Mouse (Mus musculus) limb, embryonic 13.5 days (tissue): Measurements from ENCODE around the gene Vmn2r75. TPM values are rescaled to one million over a fixed set of nuclear protein-coding genes. Genes with fewer than 3 reads are reported as not detected.
"Not testable (repeated sequence)": the region's sequence is repeated elsewhere in the genome, so short reads cannot be mapped to it uniquely, and the experiment has no call there.

Source experiments
- ATAC-seq: fragments of 200-750 bp; cut with Nextera tagmentation; 2 replicates; pipeline ENCODE4 v1.8.0; 2017; ENCODE audit warnings: low read depth, moderate number of reproducible peaks, moderate TSS enrichment; ENCODE audit not compliant: low FRiP score
- H3K27ac ChIP-seq: fragments of 300-500 bp; sonication (generic); 2 replicates; pipeline ENCODE4 v1.5.1; 2015; ENCODE audit warnings: inconsistent platforms, mild to moderate bottlenecking, moderate library complexity
- H3K27me3 ChIP-seq: fragments of 300-500 bp; sonication (generic); 2 replicates; pipeline ENCODE4 v1.6.1; 2015; ENCODE audit warnings: mild to moderate bottlenecking, inconsistent platforms
- H3K36me3 ChIP-seq: fragments of 300-500 bp; sonication (generic); 2 replicates; pipeline ENCODE4 v1.6.1; 2015; ENCODE audit warnings: inconsistent platforms, mild to moderate bottlenecking, moderate library complexity
- H3K4me1 ChIP-seq: fragments of 300-500 bp; sonication (generic); 2 replicates; pipeline ENCODE4 v1.6.1; 2015; ENCODE audit warnings: inconsistent platforms
- H3K4me2 ChIP-seq: fragments of 300-500 bp; sonication (generic); replicated peaks from 2 replicates; pipeline ENCODE4 v1.6.1; 2015; ENCODE audit warnings: inconsistent platforms, mild to moderate bottlenecking, moderate library complexity
- H3K4me3 ChIP-seq: fragments of 300-500 bp; sonication (generic); 2 replicates; pipeline ENCODE4 v1.5.1; 2015; ENCODE audit warnings: moderate library complexity, mild to moderate bottlenecking, inconsistent platforms
- H3K9ac ChIP-seq: fragments of 300-500 bp; sonication (generic); 2 replicates; pipeline ENCODE4 v1.6.1; 2015; ENCODE audit warnings: mild to moderate bottlenecking, inconsistent platforms
- H3K9me3 ChIP-seq: fragments of 300-500 bp; sonication (generic); 2 replicates; pipeline ENCODE4 v1.6.1; 2016; ENCODE audit warnings: inconsistent platforms
- WGBS: fragments of 180-500 bp; shearing (Covaris S2); methylation state at CpG from one replicate; pipeline ENCODE4 v1.1.7; 2015; 5-methylcytosine and 5-hydroxymethylcytosine counted together
- polyA plus RNA-seq: library from polyadenylated mRNA; unstranded; fragments of >200 nt; fragmentation: Nextera tagmentation; extraction: Ambion mirVana; gene quantifications from 2 replicates; pipeline ENCODE4 v1.2.1, GENCODE M21; 2015

The Vmn2r75 gene
- not detected in 2 replicates for polyA plus RNA-seq

GRCm38 (mm10) chr7:86171678-86172077, at the start of gene Vmn2r75:
Gene Vmn2r75, minus strand, starts transcription at chr7:86171778.
- H3K4me2 ChIP-seq, ATAC-seq, H3K4me3 ChIP-seq, H3K27me3 ChIP-seq, H3K27ac ChIP-seq, H3K9me3 ChIP-seq, H3K9ac ChIP-seq, H3K4me1 ChIP-seq, H3K36me3 ChIP-seq: not testable (repeated sequence)
- WGBS: 45% methylated on average over 1 of the region's 1 CpGs

DNA sequence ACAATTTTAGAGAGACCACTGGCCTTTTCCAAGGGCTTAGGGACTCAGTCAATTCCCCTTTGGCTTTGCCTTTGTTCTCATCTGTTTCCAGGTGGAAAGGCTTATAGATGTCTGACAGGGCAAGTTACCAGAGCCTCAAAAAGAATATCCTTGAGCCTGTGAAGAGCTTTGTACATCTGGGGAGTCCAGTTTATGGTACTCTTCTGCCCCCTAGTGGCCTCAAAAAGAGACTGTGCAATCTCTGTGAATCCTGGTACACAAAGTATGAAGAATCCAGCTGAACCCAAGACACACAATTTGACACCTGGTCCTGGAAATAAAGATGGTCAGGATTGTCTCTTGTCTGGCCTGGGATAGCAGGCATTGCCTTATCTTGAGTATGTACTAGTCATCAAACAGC, 39.8 kb upstream of the Vmn2r75 start:
- Histone ChIP-seq H3K4me1 (no peaks in the 10 kb centered on the region), H3K4me2 (no peak overlapping the region)
- 0 out of 2 replicates have a peak, but pooled peaks have one; percentile 28 for ATAC-seq

More for the DNA sequence above, 39.8 kb upstream of the Vmn2r75 start:
- Histone ChIP-seq H3K36me3 (no peaks in the 10 kb centered on the region), H3K27me3 (no peaks in the 10 kb centered on the region), H3K9me3 (no peaks in the 10 kb centered on the region), H3K9ac (no peak overlapping the region), H3K27ac (no peak overlapping the region), H3K4me3 (no peak overlapping the region)

Other genes with a start within 250 kb of the Vmn2r75 start
- gene Vmn2r74, start 210.1 kb downstream of the Vmn2r75 start, polyA plus RNA-seq: not detected in 2 replicates
- gene Vmn2r76, start 74.5 kb upstream of the Vmn2r75 start, polyA plus RNA-seq: not detected in 2 replicates
- gene Olfr310, start 105.4 kb upstream of the Vmn2r75 start, polyA plus RNA-seq: not detected in 2 replicates
- not detected in 2 replicates for gene Olfr309, start 141.9 kb upstream of the Vmn2r75 start, polyA plus RNA-seq
- not detected in 2 replicates for gene Olfr308, start 153.9 kb upstream of the Vmn2r75 start, polyA plus RNA-seq
- gene Olfr307, start 165.8 kb upstream of the Vmn2r75 start, polyA plus RNA-seq: not detected in 2 replicates
- not detected in 2 replicates for gene Olfr305, start 195.2 kb upstream of the Vmn2r75 start, polyA plus RNA-seq
- not detected in 2 replicates for gene Olfr304, start 214.9 kb upstream of the Vmn2r75 start, polyA plus RNA-seq
- not detected in 2 replicates for gene Olfr303, start 226.0 kb upstream of the Vmn2r75 start, polyA plus RNA-seq
- not detected in 2 replicates for gene Olfr301, start 232.1 kb upstream of the Vmn2r75 start, polyA plus RNA-seq